Mouse (Mus musculus): ENCODE results near the gene Rrp15.

Gene Rrp15

GRCm38 (mm10) chr1:186712802-186713471 is 36.2 kb downstream of the Rrp15 start:
- peak; percentile 67 for DNase-seq

GRCm38 (mm10) chr1:186705915-186706248 is 43.3 kb downstream of the Rrp15 start, which contains the start of gene Tgfb2:
Gene Tgfb2, minus strand, starts transcription at chr1:186705989.
- DNase-seq = peak; percentile 38

- DNase-seq = peak; percentile 82
These were observed 43.8 kb downstream of the Rrp15 start for GRCm38 (mm10) chr1:186705203-186705914.

GRCm38 (mm10) chr1:186703980-186704701 is 45.0 kb downstream of the Rrp15 start:
- DNase-seq = peak; percentile 55

- DNase-seq = no peak
These were observed 45.7 kb downstream of the Rrp15 start for GRCm38 (mm10) chr1:186703256-186703979.

GRCm38 (mm10) chr1:186702391-186703255 is 46.5 kb downstream of the Rrp15 start:
- DNase-seq = no peak

- DNase-seq = no peak
These were observed 47.8 kb downstream of the Rrp15 start for GRCm38 (mm10) chr1:186701206-186701905.

- DNase-seq = no peak
These were observed 48.7 kb downstream of the Rrp15 start for GRCm38 (mm10) chr1:186700496-186700895.

- DNase-seq = no peak
These were observed 50.4 kb downstream of the Rrp15 start for GRCm38 (mm10) chr1:186698583-186699338.

GRCm38 (mm10) chr1:186696231-186696630 is 52.9 kb downstream of the Rrp15 start:
- DNase-seq = no peak

GRCm38 (mm10) chr1:186695361-186695760 is 53.8 kb downstream of the Rrp15 start:
- peak; percentile 69 for DNase-seq

- no peak for DNase-seq
These were observed 56.8 kb downstream of the Rrp15 start for GRCm38 (mm10) chr1:186692370-186692769.

GRCm38 (mm10) chr1:186691708-186692107 is 57.5 kb downstream of the Rrp15 start:
- DNase-seq = no peak

GRCm38 (mm10) chr1:186684041-186684440 is 65.1 kb downstream of the Rrp15 start:
- peak; percentile 36 for DNase-seq

GRCm38 (mm10) chr1:186682606-186683005 is 66.6 kb downstream of the Rrp15 start:
- DNase-seq = no peak

GRCm38 (mm10) chr1:186677614-186678013 is 71.5 kb downstream of the Rrp15 start:
- DNase-seq = no peak

GRCm38 (mm10) chr1:186676199-186676598 is 73.0 kb downstream of the Rrp15 start:
- no peak for DNase-seq

- no peak for DNase-seq
These were observed 73.9 kb downstream of the Rrp15 start for GRCm38 (mm10) chr1:186675263-186675662.

GRCm38 (mm10) chr1:186674621-186675020 is 74.5 kb downstream of the Rrp15 start:
- DNase-seq = no peak

GRCm38 (mm10) chr1:186673166-186673565 is 76.0 kb downstream of the Rrp15 start:
- no peak for DNase-seq

Data from kidney, postnatal 10 days (tissue).